Mouse (Mus musculus) kidney, embryonic 14.5 days (tissue): ENCODE data around the gene Hpse. TPM values are rescaled to one million over a fixed set of nuclear protein-coding genes. Genes with fewer than 3 reads are reported as not detected.
A peak's percentile ranks its signal among the peaks of the same experiment; 100 is the strongest.

Source experiments
- ATAC-seq: fragments of 200-750 bp; cut with Nextera tagmentation; 2 replicates; pipeline ENCODE4 v1.8.0; 2017; ENCODE audit warnings: moderate number of reproducible peaks, mild to moderate bottlenecking, moderate TSS enrichment, moderate library complexity; ENCODE audit not compliant: low FRiP score, low TSS enrichment
- H3K27ac ChIP-seq: fragments of 300-500 bp; sonication (generic); 2 replicates; pipeline ENCODE4 v1.5.1; 2014; ENCODE audit warnings: low read depth, mild to moderate bottlenecking, low read length, moderate library complexity, mixed read lengths
- H3K27me3 ChIP-seq: fragments of 300-500 bp; sonication (generic); 2 replicates; pipeline ENCODE4 v1.6.1; 2014; ENCODE audit warnings: mild to moderate bottlenecking, low read length; ENCODE audit not compliant: control insufficient read depth, insufficient read depth
- H3K36me3 ChIP-seq: fragments of 300-500 bp; sonication (generic); 2 replicates; pipeline ENCODE4 v1.6.1; 2014; ENCODE audit warnings: low read length, mixed read lengths; ENCODE audit not compliant: control insufficient read depth, insufficient read depth
- H3K4me1 ChIP-seq: fragments of 300-500 bp; sonication (generic); 2 replicates; pipeline ENCODE4 v1.6.1; 2014; ENCODE audit warnings: low read length, mixed read lengths; ENCODE audit not compliant: control insufficient read depth, insufficient read depth
- H3K4me2 ChIP-seq: fragments of 300-500 bp; sonication (generic); replicated peaks from 2 replicates; pipeline ENCODE4 v1.6.1; 2014; ENCODE audit warnings: low read depth, mild to moderate bottlenecking, low read length
- H3K4me3 ChIP-seq: fragments of 300-500 bp; sonication (generic); 2 replicates; pipeline ENCODE4 v1.5.1; 2014; ENCODE audit warnings: mild to moderate bottlenecking, low read length
- H3K9ac ChIP-seq: fragments of 300-500 bp; sonication (generic); 2 replicates; pipeline ENCODE4 v1.6.1; 2014; ENCODE audit warnings: low read depth, mild to moderate bottlenecking, low read length, moderate library complexity
- H3K9me3 ChIP-seq: fragments of 300-500 bp; sonication (generic); 2 replicates; pipeline ENCODE4 v1.6.1; 2016; ENCODE audit warnings: low read length; ENCODE audit not compliant: control insufficient read depth
- WGBS: fragments of 180-500 bp; shearing (Covaris S2); extraction: QIAGEN DNeasy Blood & Tissue Kit; methylation state at CpG from one replicate; pipeline ENCODE4 v1.1.7; 2014; 5-methylcytosine and 5-hydroxymethylcytosine counted together
- polyA plus RNA-seq: library from polyadenylated mRNA; unstranded; fragments of >200 nt; fragmentation: Nextera tagmentation; extraction: Ambion mirVana; gene quantifications from 2 replicates; pipeline ENCODE4 v1.2.1, GENCODE M21; 2014

The Hpse gene
- 2.4 and 3.5 TPM in 2 replicates for polyA plus RNA-seq

DNA sequence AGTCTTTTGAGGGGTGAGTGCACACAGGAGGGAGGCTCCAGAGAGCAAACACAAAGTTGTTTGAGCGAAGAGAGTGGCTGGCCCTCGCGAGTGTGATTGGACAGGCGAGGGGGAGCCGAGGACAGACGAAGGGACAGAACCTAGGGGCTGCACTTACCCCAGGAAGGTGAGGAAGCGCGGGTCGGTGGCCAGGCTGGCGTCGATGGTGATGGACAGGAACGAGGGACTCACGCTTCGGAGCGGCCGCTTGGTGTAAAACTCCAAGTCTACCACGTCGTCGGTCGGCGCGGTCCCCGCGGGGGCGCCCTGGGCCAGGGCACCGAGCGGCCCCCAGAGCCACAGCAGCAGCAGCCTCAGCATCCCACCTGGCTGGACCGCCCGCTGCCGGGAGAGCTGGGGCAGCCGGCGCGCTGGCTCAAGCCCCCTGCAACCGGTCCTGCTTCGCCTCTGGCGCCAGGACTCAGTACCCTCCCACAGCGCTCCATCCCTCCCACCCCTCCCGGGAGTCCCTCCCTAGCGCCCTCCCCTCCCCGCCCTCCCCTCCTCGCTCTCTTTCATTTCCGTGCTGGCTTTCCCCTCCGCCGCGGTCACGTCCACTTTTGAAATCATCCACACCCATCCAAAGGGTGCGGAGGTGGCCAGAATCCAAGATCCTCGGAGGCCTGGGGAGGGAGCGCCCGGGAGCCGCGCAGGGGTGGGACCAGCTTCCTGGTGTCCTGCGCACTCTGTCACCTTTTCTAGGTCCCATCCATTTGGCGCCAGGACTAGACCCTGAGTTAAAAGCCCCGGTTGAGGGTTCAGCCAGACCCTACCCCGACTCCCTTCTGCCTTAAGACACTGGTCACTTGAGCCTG lies at the start of gene Hpse:
Gene Hpse (minus strand): TSS at position 482 of the 854 bp plus-strand sequence.
- H3K9me3 ChIP-seq, result no peaks in the 10 kb centered on the region
- ATAC-seq, result peak; percentile 87

DNA sequence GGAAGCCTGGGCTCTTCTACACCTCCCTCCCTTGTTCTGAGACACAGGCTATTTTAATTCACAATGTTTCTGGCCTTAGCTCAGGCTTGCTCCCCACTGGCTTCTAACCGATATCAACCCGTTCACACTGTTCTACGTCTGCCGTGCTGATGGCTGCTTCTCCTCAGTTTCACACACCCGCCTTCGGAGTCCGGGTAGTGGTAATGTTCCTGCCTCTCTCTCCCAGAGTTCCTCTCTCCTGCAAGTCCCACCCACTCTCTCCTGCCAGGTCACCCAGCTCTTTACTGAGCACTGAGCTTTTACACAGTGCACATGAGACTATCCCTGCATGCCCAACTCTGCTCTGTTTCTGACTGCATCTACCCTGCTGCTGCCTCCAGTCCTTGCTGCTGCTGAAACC lies 46.5 kb upstream of the Hpse start:
- 94% methylated on average over 7 of the region's 7 CpGs for WGBS
- Histone ChIP-seq H3K9ac (no peak overlapping the region), H3K36me3 (peaks cover 76% of the 10 kb centered on the region), H3K27ac (no peak overlapping the region), H3K27me3 (no peaks in the 10 kb centered on the region), H3K4me2 (no peak overlapping the region), H3K9me3 (no peaks in the 10 kb centered on the region), H3K4me3 (no peak overlapping the region), H3K4me1 (no peaks in the 10 kb centered on the region)
- ATAC-seq, result no peak

More for the DNA sequence above, at the start of gene Hpse:
- H3K36me3 ChIP-seq, result no peaks in the 10 kb centered on the region
- peak within 1 kb of the TSS; percentile 98 for H3K4me2 ChIP-seq
- peak within 1 kb of the TSS; percentile 52 for H3K4me3 ChIP-seq
- peak within 1 kb of the TSS; percentile 61 for H3K9ac ChIP-seq
- H3K27ac ChIP-seq, result no peak within 1 kb of the TSS
- no peaks in the 10 kb centered on the region for H3K27me3 ChIP-seq
- whole genome bisulfite sequencing, result 1% methylated on average over 45 of the region's 56 CpGs
- peaks cover 6% of the 10 kb centered on the region; the same call in 1 of the 2 replicates for H3K4me1 ChIP-seq

DNA sequence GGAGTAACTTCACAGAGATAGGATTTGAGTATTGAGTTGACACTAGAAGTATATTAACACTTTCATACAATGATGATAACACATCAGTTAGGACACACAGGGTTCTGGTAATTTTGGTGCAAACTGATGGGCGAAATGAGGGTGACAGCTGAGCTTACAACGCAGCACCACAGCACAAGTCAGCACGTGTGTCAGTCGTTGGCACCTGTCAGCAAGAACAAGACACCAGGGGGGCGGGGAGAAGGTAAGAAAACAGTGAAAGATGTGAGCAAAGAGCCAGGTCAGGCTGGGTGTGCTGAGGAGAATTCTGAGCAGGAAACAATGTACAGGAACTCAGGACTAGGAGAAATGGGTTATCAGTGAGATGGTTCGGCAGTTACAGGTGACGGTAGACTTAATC lies 42.2 kb upstream of the Hpse start:
- WGBS, result 91% methylated on average over 7 of the region's 7 CpGs
- no peaks in the 10 kb centered on the region for H3K4me1 ChIP-seq
- H3K4me2 ChIP-seq, result no peak overlapping the region
- H3K9ac ChIP-seq, result no peak overlapping the region
- no peaks in the 10 kb centered on the region for H3K27me3 ChIP-seq
- H3K27ac ChIP-seq, result no peak overlapping the region
- H3K4me3 ChIP-seq, result no peak overlapping the region
- peaks cover 47% of the 10 kb centered on the region for H3K36me3 ChIP-seq
- no peaks in the 10 kb centered on the region; the same call in 1 of the 2 replicates for H3K9me3 ChIP-seq
- no peak for ATAC-seq

DNA sequence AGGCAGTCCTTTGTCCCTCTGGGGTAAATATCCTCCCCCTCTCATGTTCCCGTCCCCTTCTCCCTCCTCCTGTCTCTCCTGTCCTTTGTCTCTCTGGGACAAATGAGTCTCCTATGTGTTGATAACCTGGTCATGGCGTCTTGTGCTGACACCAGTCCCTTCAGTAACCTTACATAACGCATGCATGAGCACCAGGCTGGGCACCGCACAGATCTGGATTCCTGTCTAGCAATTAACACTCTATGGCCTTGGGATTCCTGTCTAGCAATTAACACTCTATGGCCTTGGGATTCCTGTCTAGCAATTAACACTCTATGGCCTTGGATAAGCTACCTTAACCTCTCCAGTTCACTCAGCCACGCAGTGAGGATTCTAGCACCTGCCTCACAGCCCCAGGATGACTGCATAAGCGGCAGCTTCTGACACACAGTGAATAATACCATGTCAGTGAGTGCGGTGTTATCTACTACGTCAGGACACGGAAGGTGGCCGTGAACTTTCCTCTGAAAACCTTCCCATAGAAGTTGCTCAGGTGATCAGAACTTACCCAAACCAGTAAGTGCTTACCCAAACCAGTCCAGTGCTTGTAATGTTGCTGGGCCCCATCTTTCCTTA lies 40.6 kb upstream of the Hpse start:
- ATAC-seq, result no peak

DNA sequence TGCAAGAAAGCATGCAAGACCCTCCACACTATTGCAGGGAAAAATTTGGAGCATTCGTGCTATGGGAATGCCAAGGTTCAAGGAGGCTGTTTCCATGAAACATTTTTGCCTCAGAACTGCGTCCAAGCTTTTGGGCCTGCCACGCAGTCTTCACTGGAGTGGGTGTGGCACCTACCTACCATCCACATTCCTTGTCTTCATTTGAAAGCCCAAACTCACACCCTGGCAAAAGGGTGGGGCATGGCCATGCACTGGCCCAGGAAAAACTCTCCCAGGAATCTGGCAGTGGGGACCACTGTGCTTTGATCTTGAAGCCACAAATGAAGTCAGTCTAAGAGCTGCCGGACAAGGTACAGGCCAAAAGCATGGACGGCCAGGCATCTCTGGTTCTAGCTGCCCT lies 38.6 kb upstream of the Hpse start:
- Histone ChIP-seq H3K4me3 (no peak overlapping the region), H3K4me1 (no peaks in the 10 kb centered on the region), H3K9me3 (no peaks in the 10 kb centered on the region; the same call in 1 of the 2 replicates), H3K27ac (no peak overlapping the region), H3K9ac (no peak overlapping the region), H3K27me3 (no peaks in the 10 kb centered on the region), H3K4me2 (no peak overlapping the region), H3K36me3 (peaks cover 13% of the 10 kb centered on the region; the same call in 1 of the 2 replicates)
- 89% methylated on average over 5 of the region's 5 CpGs for WGBS
- ATAC-seq, result no peak

More for the DNA sequence above, 40.6 kb upstream of the Hpse start:
- no peak overlapping the region for H3K4me3 ChIP-seq
- no peaks in the 10 kb centered on the region; the same call in 1 of the 2 replicates for H3K9me3 ChIP-seq
- H3K4me2 ChIP-seq, result no peak overlapping the region
- no peak overlapping the region for H3K9ac ChIP-seq
- H3K36me3 ChIP-seq, result peaks cover 33% of the 10 kb centered on the region
- no peaks in the 10 kb centered on the region for H3K4me1 ChIP-seq
- H3K27me3 ChIP-seq, result no peaks in the 10 kb centered on the region
- no peak overlapping the region for H3K27ac ChIP-seq
- WGBS, result 83% methylated on average over 10 of the region's 10 CpGs

DNA sequence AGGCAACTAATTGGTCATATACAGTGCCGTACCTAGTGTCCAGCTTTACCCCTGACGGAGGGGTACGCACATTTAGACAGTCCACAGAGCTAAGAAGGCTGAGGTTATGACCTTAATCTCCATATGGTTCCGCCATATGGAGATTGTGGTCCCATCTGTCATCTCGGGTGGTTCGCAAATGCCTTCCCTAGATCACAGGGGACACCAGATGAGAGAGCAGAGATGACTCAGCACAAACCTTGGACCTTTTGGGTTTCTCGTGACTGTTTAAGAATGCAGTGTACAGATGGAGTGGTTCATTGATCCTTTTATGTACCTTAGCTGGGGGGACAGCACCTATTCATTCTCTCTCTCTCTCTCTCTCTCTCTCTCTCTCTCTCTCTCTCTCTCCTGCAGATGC lies 33.9 kb upstream of the Hpse start:
- no peaks in the 10 kb centered on the region for H3K4me1 ChIP-seq
- no peak overlapping the region for H3K27ac ChIP-seq
- H3K9me3 ChIP-seq, result no peaks in the 10 kb centered on the region; the same call in 1 of the 2 replicates
- H3K36me3 ChIP-seq, result no peaks in the 10 kb centered on the region
- H3K9ac ChIP-seq, result no peak overlapping the region
- no peak overlapping the region for H3K4me2 ChIP-seq
- H3K4me3 ChIP-seq, result no peak overlapping the region
- 66% methylated on average over 7 of the region's 7 CpGs for WGBS
- no peaks in the 10 kb centered on the region for H3K27me3 ChIP-seq
- no peak for ATAC-seq

DNA sequence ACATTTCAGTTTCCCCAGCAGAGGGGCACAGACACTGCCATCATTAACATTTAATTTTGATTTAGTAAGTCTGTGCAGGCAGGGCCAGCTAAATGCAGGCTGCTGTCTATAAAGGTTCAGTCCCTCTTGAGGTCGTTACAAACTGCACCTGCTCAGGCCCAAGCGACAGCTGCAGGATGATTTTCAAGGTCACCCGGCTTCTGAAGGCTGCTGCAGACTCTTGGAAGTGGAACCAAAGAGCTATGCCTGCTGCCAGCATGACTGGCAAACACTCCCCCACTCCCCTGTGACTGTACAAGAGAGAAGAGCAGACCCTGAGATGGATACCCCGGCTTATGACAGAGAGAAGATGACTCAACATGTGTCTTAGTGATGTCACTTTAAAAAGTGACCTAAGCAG lies 32.1 kb upstream of the Hpse start:
- Histone ChIP-seq H3K27me3 (no peaks in the 10 kb centered on the region), H3K9ac (no peak overlapping the region), H3K36me3 (no peaks in the 10 kb centered on the region), H3K4me1 (no peaks in the 10 kb centered on the region), H3K4me3 (no peak overlapping the region), H3K27ac (no peak overlapping the region), H3K9me3 (no peaks in the 10 kb centered on the region; the same call in 1 of the 2 replicates), H3K4me2 (no peak overlapping the region)
- ATAC-seq, result no peak
- WGBS, result 50% methylated on average over 4 of the region's 4 CpGs

DNA sequence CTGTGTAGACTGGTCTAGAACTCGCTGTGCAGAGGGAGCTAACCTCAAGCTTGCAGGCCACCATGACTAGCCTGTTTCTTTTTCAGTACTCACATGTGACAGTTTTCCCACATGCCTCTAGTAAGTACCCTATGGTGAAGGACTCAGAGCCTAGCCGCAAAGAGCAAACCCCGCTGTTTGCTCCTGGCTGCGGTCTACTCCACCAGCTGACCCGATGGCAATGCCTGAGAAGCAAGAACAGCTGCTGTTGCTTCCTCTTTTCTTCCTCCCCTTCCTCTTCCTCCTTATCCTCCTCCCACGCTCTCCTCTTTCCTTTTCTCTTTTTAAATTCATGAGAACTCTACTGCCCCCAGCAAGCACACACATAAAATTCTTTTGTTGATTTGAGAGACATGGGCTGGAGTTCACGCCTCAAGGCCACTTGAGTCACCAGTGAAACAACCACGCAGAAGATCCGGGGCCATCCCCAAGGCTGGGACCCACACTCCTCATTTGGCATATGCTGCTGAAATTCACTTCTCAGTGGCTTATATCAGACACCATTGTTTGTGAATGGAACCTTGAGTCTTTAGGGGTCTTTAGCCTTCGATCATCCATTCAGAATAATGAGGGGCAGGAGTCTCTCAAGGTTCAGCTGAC lies 31.2 kb upstream of the Hpse start:
- no peak for ATAC-seq
- no peak overlapping the region for H3K9ac ChIP-seq
- H3K4me3 ChIP-seq, result no peak overlapping the region
- no peak overlapping the region for H3K27ac ChIP-seq
- H3K4me1 ChIP-seq, result no peaks in the 10 kb centered on the region
- no peaks in the 10 kb centered on the region for H3K27me3 ChIP-seq
- no peaks in the 10 kb centered on the region for H3K36me3 ChIP-seq
- H3K4me2 ChIP-seq, result no peak overlapping the region
- H3K9me3 ChIP-seq, result no peaks in the 10 kb centered on the region; the same call in 1 of the 2 replicates
- 81% methylated on average over 10 of the region's 10 CpGs for WGBS
